Mouse (Mus musculus): ENCODE data around the gene C130050O18Rik. TPM values are rescaled to one million over a fixed set of nuclear protein-coding genes. Genes with fewer than 3 reads are reported as not detected.

The C130050O18Rik gene
- total and polyA plus RNA-seq, 2 experiments from 2014 or later, result 0.34 TPM; not detected in 1

DNA sequence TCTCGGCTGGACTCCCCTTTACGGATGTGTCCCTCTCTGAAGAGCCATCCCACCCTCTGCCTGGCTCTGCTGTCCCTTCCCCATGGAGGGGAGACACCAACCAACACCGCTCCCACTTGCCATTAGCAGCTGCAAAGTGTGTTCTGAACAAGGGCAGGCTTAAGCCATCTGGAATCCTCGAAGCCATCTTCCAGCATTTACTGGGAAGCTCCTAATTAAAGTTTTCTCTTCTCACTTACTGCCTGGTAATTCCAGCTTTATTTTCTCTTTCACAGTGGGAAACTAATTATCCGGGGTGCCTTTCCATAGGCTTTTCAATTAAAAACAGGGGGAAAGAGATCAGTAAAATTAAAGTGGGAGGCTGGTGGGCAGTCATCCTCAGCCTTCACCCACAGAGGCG is 27.3 kb downstream of the C130050O18Rik start:
- DNase-seq (ENCODE audit: low spot score) (peak; percentile 35), ATAC-seq (no peak)
- Histone ChIP-seq H3K9me3 (ENCODE audit: low read length) (no peaks in the 10 kb centered on the region), H3K4me3 (ENCODE audit: low read length) (no peak overlapping the region), H3K4me1 (ENCODE audit: insufficient read depth, low read length) (peaks cover 30% of the 10 kb centered on the region), H3K4me2 (ENCODE audit: low read depth, low read length) (no peak overlapping the region), H3K9ac (replicated peaks; ENCODE audit: low read length) (no peak overlapping the region), H3K36me3 (ENCODE audit: insufficient read depth, low read length) (no peaks in the 10 kb centered on the region), H3K27me3 (ENCODE audit: insufficient read depth, low read length) (no peaks in the 10 kb centered on the region), H3K27ac (no peak overlapping the region; the same call in 1 of the 2 replicates)
- 51% methylated on average over 6 of the region's 6 CpGs for WGBS
- TF ChIP-seq CTCF (IDR thresholded peaks at IDR 0.05; ENCODE audit: low read depth), result no peak

DNA sequence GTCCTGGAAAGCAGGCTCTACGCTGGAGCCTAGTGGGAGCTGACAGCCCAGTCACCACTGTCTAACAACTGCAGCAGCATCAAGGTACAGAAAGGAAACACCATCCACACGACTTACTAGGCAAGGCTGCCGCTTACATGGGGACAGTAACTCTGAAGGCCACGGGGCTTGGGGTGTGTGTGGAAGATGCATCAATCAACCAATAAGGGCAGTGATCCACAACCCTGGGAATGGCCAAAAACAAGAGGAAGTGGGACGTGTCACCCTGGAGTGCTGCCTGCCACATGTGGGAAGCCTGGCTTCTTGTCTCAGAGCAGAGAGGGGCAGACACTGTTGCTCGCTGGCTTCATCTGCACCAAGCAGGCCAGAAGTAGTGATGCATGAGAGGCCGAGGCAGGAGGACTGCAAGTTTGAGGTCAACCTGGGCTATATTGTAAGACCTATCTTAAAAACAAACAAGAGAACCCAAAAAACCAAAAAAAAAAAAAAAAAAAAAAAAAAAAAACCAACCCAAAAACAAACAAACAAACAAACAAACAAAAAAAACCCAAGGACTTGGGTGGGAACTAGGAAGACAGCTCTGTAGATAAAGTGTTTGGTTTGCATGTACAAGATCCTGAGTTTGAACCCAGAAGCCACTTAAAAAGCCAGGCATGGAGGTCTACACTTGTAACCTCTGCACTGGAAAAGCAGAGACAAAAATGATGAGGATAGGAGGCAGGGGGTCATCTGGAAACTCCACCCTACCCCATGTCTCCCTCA is 27.8 kb downstream of the C130050O18Rik start:
- H3K9me3 ChIP-seq (ENCODE audit: low read length), result no peaks in the 10 kb centered on the region
- no peaks in the 10 kb centered on the region for H3K36me3 ChIP-seq (ENCODE audit: insufficient read depth, low read length)
- DNase-seq (ENCODE audit: low spot score) (no peak), ATAC-seq (no peak)
- WGBS, result 66% methylated on average over 7 of the region's 7 CpGs
- no peak overlapping the region for H3K4me3 ChIP-seq (ENCODE audit: low read length)
- no peak overlapping the region for H3K4me2 ChIP-seq (ENCODE audit: low read depth, low read length)
- H3K27me3 ChIP-seq (ENCODE audit: insufficient read depth, low read length), result no peaks in the 10 kb centered on the region
- H3K27ac ChIP-seq, result no peak overlapping the region; the same call in 1 of the 2 replicates
- H3K9ac ChIP-seq (replicated peaks; ENCODE audit: low read length), result no peak overlapping the region
- peaks cover 29% of the 10 kb centered on the region for H3K4me1 ChIP-seq (ENCODE audit: insufficient read depth, low read length)
- TF ChIP-seq CTCF (IDR thresholded peaks at IDR 0.05; ENCODE audit: low read depth), result no peak

DNA sequence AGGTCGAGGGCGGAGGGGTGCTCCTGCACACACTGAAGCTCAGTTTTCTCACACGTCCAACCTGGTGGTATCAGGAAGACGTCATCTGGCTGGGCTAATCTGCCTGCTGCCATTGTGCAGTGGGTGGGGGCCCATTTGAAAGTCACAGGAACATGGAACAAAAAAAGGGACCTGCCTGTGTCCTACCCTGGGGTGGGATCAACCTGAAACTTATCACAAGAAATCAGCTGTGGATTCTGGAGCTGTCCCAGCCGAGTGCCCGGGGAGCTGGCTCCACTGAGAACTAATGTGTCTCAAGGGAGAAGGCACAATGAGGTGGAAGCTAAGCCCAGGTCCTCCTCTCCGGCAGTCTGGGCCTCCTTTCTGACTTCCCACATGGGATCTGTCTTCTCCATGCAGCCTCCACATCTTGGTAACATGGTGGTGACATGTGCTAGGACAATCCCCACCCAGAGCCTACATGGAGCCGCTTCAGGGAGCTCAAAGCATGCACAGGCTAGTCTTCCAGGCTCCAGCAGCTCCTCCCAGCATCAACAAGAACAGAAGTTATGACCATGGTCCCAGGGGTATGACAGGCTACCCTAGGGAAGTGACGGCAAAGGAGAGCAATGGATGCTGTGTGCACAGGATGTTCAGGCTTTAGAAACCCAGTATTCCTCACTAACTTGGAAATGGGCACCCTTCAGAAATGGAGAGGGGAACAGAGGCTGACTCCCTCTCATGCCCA is 28.9 kb downstream of the C130050O18Rik start:
- no peak overlapping the region for H3K4me2 ChIP-seq (ENCODE audit: low read depth, low read length)
- peaks cover 26% of the 10 kb centered on the region for H3K4me1 ChIP-seq (ENCODE audit: insufficient read depth, low read length)
- 78% methylated on average over 9 of the region's 9 CpGs for WGBS
- no peaks in the 10 kb centered on the region for H3K27me3 ChIP-seq (ENCODE audit: insufficient read depth, low read length)
- TF ChIP-seq CTCF (IDR thresholded peaks at IDR 0.05; ENCODE audit: low read depth), result no peak
- no peak overlapping the region for H3K9ac ChIP-seq (replicated peaks; ENCODE audit: low read length)
- no peak overlapping the region for H3K27ac ChIP-seq
- ATAC-seq (no peak), DNase-seq (ENCODE audit: low spot score) (no peak)
- no peaks in the 10 kb centered on the region for H3K36me3 ChIP-seq (ENCODE audit: insufficient read depth, low read length)
- H3K9me3 ChIP-seq (ENCODE audit: low read length), result no peaks in the 10 kb centered on the region
- H3K4me3 ChIP-seq (ENCODE audit: low read length), result no peak overlapping the region

DNA sequence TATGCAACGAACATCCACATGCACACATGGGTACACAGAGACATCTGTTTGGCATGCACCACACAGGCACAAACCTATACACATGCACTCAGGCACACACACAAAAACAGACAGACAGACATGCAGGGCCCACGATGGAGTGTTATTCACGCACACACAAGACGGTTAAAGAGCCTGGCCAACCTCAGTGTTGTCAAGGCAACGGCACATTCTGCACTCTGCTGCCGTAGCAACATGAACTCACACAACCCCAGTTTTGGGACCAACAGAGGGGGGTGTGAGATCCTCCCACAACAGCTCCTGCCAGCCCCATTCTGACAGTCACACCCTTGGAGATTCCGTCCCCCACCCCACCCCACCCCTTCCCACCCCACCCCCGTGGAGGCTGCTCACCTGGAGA is 29.9 kb downstream of the C130050O18Rik start:
- Histone ChIP-seq H3K27me3 (ENCODE audit: insufficient read depth, low read length) (no peaks in the 10 kb centered on the region), H3K9me3 (ENCODE audit: low read length) (no peaks in the 10 kb centered on the region), H3K27ac (peak overlapping the region; percentile 69), H3K36me3 (ENCODE audit: insufficient read depth, low read length) (no peaks in the 10 kb centered on the region), H3K9ac (replicated peaks; ENCODE audit: low read length) (0 out of 2 replicates have a peak overlapping the region, but pooled peaks have one; percentile 1), H3K4me2 (ENCODE audit: low read depth, low read length) (no peak overlapping the region), H3K4me3 (ENCODE audit: low read length) (no peak overlapping the region), H3K4me1 (ENCODE audit: insufficient read depth, low read length) (peaks cover 20% of the 10 kb centered on the region)
- 10% methylated on average over 8 of the region's 8 CpGs for WGBS
- DNase-seq (ENCODE audit: low spot score) (peak; percentile 80), ATAC-seq (peak; percentile 72)
- TF ChIP-seq CTCF (IDR thresholded peaks at IDR 0.05; ENCODE audit: low read depth), result no peak

GRCm38 (mm10) chr5:139437769-139438168 is 32.7 kb downstream of the C130050O18Rik start:
- Histone ChIP-seq H3K27me3 (ENCODE audit: insufficient read depth, low read length) (no peaks in the 10 kb centered on the region), H3K4me2 (ENCODE audit: low read depth, low read length) (no peak overlapping the region), H3K9me3 (ENCODE audit: low read length) (no peaks in the 10 kb centered on the region), H3K4me3 (ENCODE audit: low read length) (no peak overlapping the region), H3K27ac (no peak overlapping the region), H3K36me3 (ENCODE audit: insufficient read depth, low read length) (no peaks in the 10 kb centered on the region), H3K4me1 (ENCODE audit: insufficient read depth, low read length) (peaks cover 28% of the 10 kb centered on the region), H3K9ac (replicated peaks; ENCODE audit: low read length) (no peak overlapping the region)
- whole genome bisulfite sequencing, result 92% methylated on average over 4 of the region's 4 CpGs
- TF ChIP-seq CTCF (IDR thresholded peaks at IDR 0.05; ENCODE audit: low read depth), result no peak
- DNase-seq (ENCODE audit: low spot score) (no peak), ATAC-seq (no peak)

DNA sequence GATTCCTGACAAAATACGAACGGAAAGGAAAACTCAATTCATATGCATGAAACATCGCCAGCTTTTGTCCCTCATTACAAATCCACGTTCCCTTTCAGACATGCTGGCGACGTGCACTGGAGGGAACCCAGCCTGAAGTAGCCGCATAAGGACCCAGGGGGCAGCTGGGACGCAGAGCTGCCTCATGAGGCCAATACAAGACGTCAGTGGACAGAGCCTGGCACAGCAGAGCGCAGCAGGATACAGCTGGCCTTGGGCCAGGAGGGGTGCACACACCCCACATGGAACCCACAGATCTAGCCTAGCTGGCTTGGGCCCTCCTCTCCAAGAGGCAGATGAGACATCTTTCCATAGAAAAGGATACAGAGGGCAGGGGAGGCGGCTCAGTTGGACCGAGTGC is 33.4 kb downstream of the C130050O18Rik start:
- WGBS, result 39% methylated on average over 12 of the region's 12 CpGs
- Histone ChIP-seq H3K36me3 (ENCODE audit: insufficient read depth, low read length) (no peaks in the 10 kb centered on the region), H3K9me3 (ENCODE audit: low read length) (no peaks in the 10 kb centered on the region), H3K9ac (replicated peaks; ENCODE audit: low read length) (no peak overlapping the region), H3K4me2 (ENCODE audit: low read depth, low read length) (no peak overlapping the region), H3K4me3 (ENCODE audit: low read length) (no peak overlapping the region), H3K27me3 (ENCODE audit: insufficient read depth, low read length) (no peaks in the 10 kb centered on the region), H3K4me1 (ENCODE audit: insufficient read depth, low read length) (peaks cover 32% of the 10 kb centered on the region), H3K27ac (peak overlapping the region; percentile 48; the same call in 1 of the 2 replicates)
- TF ChIP-seq CTCF (IDR thresholded peaks at IDR 0.05; ENCODE audit: low read depth), result no peak
- ATAC-seq, result no peak
- peak; percentile 31 for DNase-seq (ENCODE audit: low spot score)
